Mouse (Mus musculus) brain, embryonic 14.5 days (tissue): ENCODE data around the gene Fancb. TPM values are rescaled to one million over a fixed set of nuclear protein-coding genes. Genes with fewer than 3 reads are reported as not detected.

Experiments
- DNase-seq: peaks from one replicate; pipeline ENCODE4 v3.0.0-alpha.2; 2011; ENCODE audit warnings: low read depth
- CTCF ChIP-seq: fragments of 200-500 bp; IDR thresholded peaks from 2 replicates; pipeline ENCODE4 v1.5.1; 2012; ENCODE audit warnings: inconsistent platforms, mild to moderate bottlenecking, moderate library complexity, borderline replicate concordance; ENCODE audit not compliant: insufficient read depth, insufficient read length; ENCODE audit errors: extremely low read depth
- POLR2A ChIP-seq: fragments of 200-500 bp; IDR thresholded peaks from 2 replicates; pipeline ENCODE4 v1.6.1; 2012; ENCODE audit warnings: mild to moderate bottlenecking, inconsistent platforms, borderline replicate concordance; ENCODE audit not compliant: poor library complexity, insufficient read depth, insufficient read length, severe bottlenecking; ENCODE audit errors: extremely low read depth
- polyA plus RNA-seq: library from polyadenylated mRNA; depleted of rRNA; stranded (reverse); fragments of >200 nt; gene quantifications from 2 replicates; pipeline ENCODE4 v1.2.3, GENCODE M21; 2012; rRNA removed

Gene Fancb
- 2.4 and 2.9 TPM in 2 replicates for polyA plus RNA-seq

GRCm38 (mm10) chrX:164980193-164980775 is at the start of gene Fancb, which contains the start of gene Mospd2:
Gene Fancb (plus strand): TSS chrX:164980592.
Gene Mospd2 (minus strand): TSS chrX:164980375.
- peak; percentile 96 for DNase-seq
- TF ChIP-seq POLR2A (no peak), CTCF (no peak)

- no peak for TF ChIP-seq CTCF
- no peak for DNase-seq
These were observed 38.9 kb upstream of the Fancb start for GRCm38 (mm10) chrX:164941540-164941939.

GRCm38 (mm10) chrX:164951858-164952576 is 28.4 kb upstream of the Fancb start:
- TF ChIP-seq CTCF (no peak), POLR2A (no peak)
- no peak for DNase-seq

- TF ChIP-seq CTCF (no peak), POLR2A (no peak)
- no peak for DNase-seq
These were observed 27.6 kb upstream of the Fancb start for GRCm38 (mm10) chrX:164952601-164953375.

- TF ChIP-seq CTCF = no peak
- TF ChIP-seq POLR2A = no peak
- no peak for DNase-seq
These were observed 14.5 kb upstream of the Fancb start for GRCm38 (mm10) chrX:164965750-164966448.

- TF ChIP-seq CTCF (no peak), POLR2A (no peak)
- DNase-seq = no peak
These were observed 9.2 kb upstream of the Fancb start for GRCm38 (mm10) chrX:164971206-164971605.

- TF ChIP-seq POLR2A (no peak), CTCF (no peak)
These were observed 1.5 kb upstream of the Fancb start for GRCm38 (mm10) chrX:164978866-164979265.

GRCm38 (mm10) chrX:165003141-165003540 is 22.7 kb downstream of the Fancb start:
- DNase-seq = no peak
- TF ChIP-seq POLR2A (no peak), CTCF (no peak)

More at GRCm38 (mm10) chrX:164978866-164979265, 1.5 kb upstream of the Fancb start:
- DNase-seq = no peak

- TF ChIP-seq CTCF = no peak
- no peak for TF ChIP-seq POLR2A
- no peak for DNase-seq
These were observed 24.5 kb downstream of the Fancb start, which contains the start of gene Gm17604 for GRCm38 (mm10) chrX:165004779-165005324. Gene Gm17604 (minus strand): TSS chrX:165004829.

Other genes starting within 250 kb of the Fancb start
- gene Mospd2, start 217 bp upstream of the Fancb start, polyA plus RNA-seq = 16.1 and 17.4 TPM in 2 replicates
- not detected in 2 replicates for gene Gm17604, start 24.2 kb downstream of the Fancb start, polyA plus RNA-seq